Mouse (Mus musculus) intestine, postnatal 0 days (tissue): ENCODE measurements around the gene Rasal1. TPM values are rescaled to one million over a fixed set of nuclear protein-coding genes. Genes with fewer than 3 reads are reported as not detected.

Experiments used
- ATAC-seq: fragments of 200-750 bp; cut with Nextera tagmentation; 2 replicates; pipeline ENCODE4 v1.8.0; 2017; ENCODE audit warnings: mild to moderate bottlenecking, moderate TSS enrichment, moderate library complexity
- H3K27ac ChIP-seq: fragments of 300-500 bp; sonication (generic); 2 replicates; pipeline ENCODE4 v1.5.1; 2014; ENCODE audit warnings: mild to moderate bottlenecking, low read depth, low read length, moderate library complexity
- H3K27me3 ChIP-seq: fragments of 300-500 bp; sonication (generic); replicated peaks from 2 replicates; pipeline ENCODE4 v1.6.1; 2014; ENCODE audit warnings: low read length, mixed read lengths; ENCODE audit not compliant: control insufficient read depth, insufficient read depth
- H3K36me3 ChIP-seq: fragments of 300-500 bp; sonication (generic); 2 replicates; pipeline ENCODE4 v1.6.1; 2014; ENCODE audit warnings: mild to moderate bottlenecking, moderate library complexity; ENCODE audit not compliant: control insufficient read depth, insufficient read depth
- H3K4me1 ChIP-seq: fragments of 300-500 bp; sonication (generic); replicated peaks from 2 replicates; pipeline ENCODE4 v1.6.1; 2014; ENCODE audit warnings: antibody characterized with exemption, low read length, mixed read lengths; ENCODE audit not compliant: control insufficient read depth, insufficient read depth
- H3K4me2 ChIP-seq: fragments of 300-500 bp; sonication (generic); replicated peaks from 2 replicates; pipeline ENCODE4 v1.6.1; 2014; ENCODE audit warnings: low read depth, mild to moderate bottlenecking, moderate library complexity
- H3K4me3 ChIP-seq: fragments of 300-500 bp; sonication (generic); 2 replicates; pipeline ENCODE4 v1.5.1; 2014; ENCODE audit warnings: low read depth, low read length
- H3K9ac ChIP-seq: fragments of 300-500 bp; sonication (generic); 2 replicates; pipeline ENCODE4 v1.6.1; 2014; ENCODE audit warnings: mild to moderate bottlenecking, low read depth, low read length
- H3K9me3 ChIP-seq: fragments of 300-500 bp; sonication (generic); 2 replicates; pipeline ENCODE4 v1.6.1; 2016; ENCODE audit warnings: mixed run types; ENCODE audit not compliant: control insufficient read depth
- CTCF ChIP-seq: sonication (generic); IDR thresholded peaks from 2 replicates; pipeline ENCODE4 v1.5.1; 2016; ENCODE audit warnings: low read depth, mild to moderate bottlenecking, control low read depth, antibody characterized with exemption, moderate library complexity
- WGBS: fragments of 180-500 bp; shearing (Covaris S2); extraction: QIAGEN DNeasy Blood & Tissue Kit; methylation state at CpG from one replicate; pipeline ENCODE4 v1.1.7; 2014; 5-methylcytosine and 5-hydroxymethylcytosine counted together
- polyA plus RNA-seq: library from polyadenylated mRNA; unstranded; fragments of >200 nt; fragmentation: Nextera tagmentation; extraction: Ambion mirVana; gene quantifications from 2 replicates; pipeline ENCODE4 v1.2.1, GENCODE M21; 2015

Gene Rasal1
- polyA plus RNA-seq, 1 experiment from 2014 or later = 5.1 TPM

- Histone ChIP-seq H3K27ac (no peak overlapping the region), H3K9me3 (no peaks in the 10 kb centered on the region), H3K9ac (no peak overlapping the region), H3K36me3 (no peaks in the 10 kb centered on the region), H3K4me1 (no peaks in the 10 kb centered on the region), H3K4me3 (no peak overlapping the region), H3K27me3 (no peaks in the 10 kb centered on the region), H3K4me2 (no peak overlapping the region)
- 26% methylated on average over 21 of the region's 21 CpGs for WGBS
- no peak for TF ChIP-seq CTCF
- ATAC-seq = peak; percentile 37
Measured at GRCm38 (mm10) chr5:120674229-120675145, 25.9 kb downstream of the Rasal1 start.

DNA sequence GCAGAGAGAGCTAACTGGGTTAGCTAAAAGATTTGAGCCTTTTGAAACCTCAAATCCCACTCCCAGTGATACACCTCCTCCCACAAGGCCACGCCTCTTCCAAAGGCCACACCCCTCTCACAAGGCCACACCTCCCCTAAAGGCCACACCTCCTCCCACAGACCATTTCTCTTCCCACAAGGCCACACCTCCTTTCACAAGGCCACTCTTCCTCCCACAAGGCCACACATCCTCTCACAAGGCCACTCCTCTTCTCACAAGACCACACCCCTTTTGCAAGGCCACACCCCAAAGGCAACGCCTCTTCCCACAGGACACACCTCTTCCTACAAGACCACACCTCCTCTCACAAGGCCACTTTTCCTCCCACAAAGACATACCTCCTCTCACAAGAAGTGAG, 28.9 kb downstream of the Rasal1 start:
- H3K4me3 ChIP-seq = no peak overlapping the region
- H3K4me1 ChIP-seq = no peaks in the 10 kb centered on the region
- TF ChIP-seq CTCF = no peak
- ATAC-seq = no peak
- H3K9me3 ChIP-seq = no peaks in the 10 kb centered on the region
- 30% methylated on average over 2 of the region's 2 CpGs for WGBS
- no peak overlapping the region for H3K9ac ChIP-seq
- H3K4me2 ChIP-seq = no peak overlapping the region
- no peaks in the 10 kb centered on the region for H3K36me3 ChIP-seq
- H3K27ac ChIP-seq = no peak overlapping the region
- peaks cover 6% of the 10 kb centered on the region; the same call in 1 of the 2 replicates for H3K27me3 ChIP-seq

DNA sequence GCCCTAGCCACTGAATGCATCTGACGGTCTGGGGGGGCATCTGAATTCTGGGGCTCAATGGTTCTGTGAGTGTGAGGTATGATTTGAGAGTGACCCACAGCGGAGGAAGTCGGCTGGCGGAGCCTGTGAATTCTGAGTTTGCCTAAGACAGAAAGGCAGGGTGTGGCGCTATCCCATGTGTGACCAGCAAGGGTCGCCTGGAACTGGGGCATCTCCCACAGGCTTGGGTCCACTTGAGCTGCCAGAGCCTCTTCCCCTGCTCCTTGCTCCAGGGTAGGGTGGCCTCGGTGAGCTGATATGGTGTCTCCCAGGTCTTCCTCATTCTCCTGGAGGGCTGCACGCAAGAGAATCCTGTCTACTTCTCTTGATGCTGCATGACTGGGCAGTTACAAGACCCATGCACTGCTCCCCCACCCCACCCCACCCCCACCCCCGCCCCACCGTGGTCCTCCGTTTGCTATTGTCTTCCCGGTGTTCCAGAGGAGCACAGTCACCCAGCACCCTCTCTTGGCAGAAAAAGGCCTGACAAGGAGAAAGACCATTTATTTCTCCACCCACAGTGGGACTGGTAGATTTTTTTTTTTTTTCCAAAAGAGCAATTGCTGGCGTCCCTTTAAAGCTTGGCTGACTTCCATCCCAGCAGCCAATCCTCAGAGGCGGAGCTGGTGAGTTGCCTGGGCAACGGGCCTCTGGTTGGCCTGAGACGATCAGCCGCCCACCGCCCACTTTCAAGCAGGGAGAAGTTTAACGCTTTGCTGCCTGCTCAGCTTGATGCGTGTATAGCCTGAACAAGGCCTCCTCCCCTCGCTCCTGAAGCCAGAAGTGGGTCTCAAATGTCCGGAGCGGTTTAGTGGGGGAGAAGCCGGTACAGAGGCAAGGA, 31.3 kb downstream of the Rasal1 start:
- H3K4me1 ChIP-seq = no peaks in the 10 kb centered on the region
- WGBS = 4% methylated on average over 24 of the region's 24 CpGs
- peak; percentile 80 for TF ChIP-seq CTCF

GRCm38 (mm10) chr5:120680918-120681317, 32.3 kb downstream of the Rasal1 start:
- no peak for ATAC-seq
- no peak overlapping the region for H3K9ac ChIP-seq
- no peak overlapping the region for H3K27ac ChIP-seq
- no peaks in the 10 kb centered on the region for H3K36me3 ChIP-seq
- peaks cover 21% of the 10 kb centered on the region; the same call in 1 of the 2 replicates for H3K27me3 ChIP-seq
- 90% methylated on average over 18 of the region's 18 CpGs for WGBS
- TF ChIP-seq CTCF = no peak
- no peaks in the 10 kb centered on the region for H3K9me3 ChIP-seq
- H3K4me1 ChIP-seq = no peaks in the 10 kb centered on the region
- H3K4me3 ChIP-seq = no peak overlapping the region
- H3K4me2 ChIP-seq = no peak overlapping the region

More for the DNA sequence above, 31.3 kb downstream of the Rasal1 start:
- no peaks in the 10 kb centered on the region for H3K9me3 ChIP-seq
- H3K36me3 ChIP-seq = no peaks in the 10 kb centered on the region
- peaks cover 21% of the 10 kb centered on the region; the same call in 1 of the 2 replicates for H3K27me3 ChIP-seq
- H3K4me3 ChIP-seq = peak overlapping the region; percentile 18
- no peak overlapping the region for H3K27ac ChIP-seq
- ATAC-seq = peak; percentile 46; the same call in 1 of the 2 replicates
- no peak overlapping the region for H3K9ac ChIP-seq
- peak overlapping the region; percentile 54 for H3K4me2 ChIP-seq

DNA sequence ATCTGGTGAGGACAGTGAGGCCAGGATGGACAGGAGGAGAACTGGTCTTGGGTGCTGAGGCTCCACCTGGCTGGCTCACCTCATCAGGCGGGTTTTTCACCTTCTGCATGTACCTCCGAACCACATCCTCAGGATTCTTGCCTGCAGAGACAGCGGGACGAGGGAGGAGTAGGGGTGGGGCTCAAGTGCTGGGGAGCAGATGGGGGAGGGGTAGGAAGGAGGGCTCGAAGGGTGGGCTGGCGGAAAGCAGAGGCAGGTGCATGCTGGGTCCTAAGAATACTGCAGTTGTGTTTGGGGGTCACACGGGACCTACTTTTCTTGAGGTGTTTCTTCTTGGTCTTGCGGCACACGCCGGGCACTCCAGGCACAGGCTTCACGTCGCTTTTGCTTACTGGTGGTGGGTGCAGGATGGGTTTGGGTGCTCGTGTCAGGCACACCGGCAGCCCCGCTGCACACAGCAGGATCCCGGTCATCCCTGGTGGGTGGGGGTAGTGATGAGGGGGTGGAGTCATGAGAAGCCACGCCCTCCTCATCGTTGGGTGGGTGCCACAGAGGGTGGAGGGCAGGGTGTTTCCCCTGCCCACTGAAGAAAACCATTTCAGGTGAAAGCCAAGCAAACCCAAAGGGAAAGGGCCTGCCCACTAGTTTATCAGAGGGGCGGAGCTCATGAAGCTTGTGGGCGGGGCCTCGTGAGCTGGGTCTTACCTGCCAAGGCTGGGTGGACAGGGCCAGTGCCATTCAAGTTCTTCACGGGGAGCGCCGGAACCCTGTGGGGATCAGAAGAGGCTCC, 34.6 kb downstream of the Rasal1 start:
- Histone ChIP-seq H3K4me2 (no peak overlapping the region), H3K27me3 (peaks cover 21% of the 10 kb centered on the region; the same call in 1 of the 2 replicates), H3K36me3 (no peaks in the 10 kb centered on the region), H3K9ac (no peak overlapping the region), H3K9me3 (no peaks in the 10 kb centered on the region), H3K4me1 (no peaks in the 10 kb centered on the region), H3K4me3 (no peak overlapping the region), H3K27ac (no peak overlapping the region)
- no peak for TF ChIP-seq CTCF
- 13% methylated on average over 24 of the region's 24 CpGs for WGBS
- no peak for ATAC-seq
